Mouse (Mus musculus): ENCODE data around the gene Exosc3.

DNA sequence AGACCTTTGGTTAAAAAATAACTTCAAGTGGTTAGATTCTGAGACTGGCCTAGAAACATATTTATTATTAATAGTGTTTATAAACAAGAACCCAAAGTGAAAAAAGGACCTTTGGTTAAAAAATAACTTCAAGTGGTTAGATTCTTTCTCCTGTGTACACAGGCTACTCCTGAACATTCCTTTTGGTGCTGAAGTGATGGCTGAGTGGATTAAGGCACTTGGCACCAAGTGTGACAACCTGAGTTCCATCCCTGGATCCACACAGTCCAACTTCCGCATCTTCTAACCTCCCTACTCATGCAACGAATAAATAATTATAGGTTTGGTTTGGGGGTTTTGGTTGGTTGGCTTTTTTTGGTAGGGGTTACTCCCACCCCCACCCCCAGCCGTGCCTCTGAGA lies 28.7 kb upstream of the Exosc3 start:
- no peak for TF ChIP-seq CTCF (conservative IDR thresholded peaks at IDR 0.05 in 1 of 2, IDR thresholded peaks at IDR 0.05 in 1 of 2; ENCODE audit: low read depth in 2 of 2, low read length in 2 of 2)
- TF ChIP-seq MAX (IDR thresholded peaks at IDR 0.05; ENCODE audit: low read length) = no peak
- no peak for TF ChIP-seq MEF2A (IDR thresholded peaks at IDR 0.05; ENCODE audit: borderline replicate concordance, low read depth, low read length)
- TF ChIP-seq EP300 (IDR thresholded peaks at IDR 0.05; ENCODE audit: low read length) = no peak
